Mouse (Mus musculus): ENCODE data around the gene Defb21. TPM values are rescaled to one million over a fixed set of nuclear protein-coding genes. Genes with fewer than 3 reads are reported as not detected.

The Defb21 gene
- total and polyA plus RNA-seq, 2 experiments from 2014 or later: not detected

DNA sequence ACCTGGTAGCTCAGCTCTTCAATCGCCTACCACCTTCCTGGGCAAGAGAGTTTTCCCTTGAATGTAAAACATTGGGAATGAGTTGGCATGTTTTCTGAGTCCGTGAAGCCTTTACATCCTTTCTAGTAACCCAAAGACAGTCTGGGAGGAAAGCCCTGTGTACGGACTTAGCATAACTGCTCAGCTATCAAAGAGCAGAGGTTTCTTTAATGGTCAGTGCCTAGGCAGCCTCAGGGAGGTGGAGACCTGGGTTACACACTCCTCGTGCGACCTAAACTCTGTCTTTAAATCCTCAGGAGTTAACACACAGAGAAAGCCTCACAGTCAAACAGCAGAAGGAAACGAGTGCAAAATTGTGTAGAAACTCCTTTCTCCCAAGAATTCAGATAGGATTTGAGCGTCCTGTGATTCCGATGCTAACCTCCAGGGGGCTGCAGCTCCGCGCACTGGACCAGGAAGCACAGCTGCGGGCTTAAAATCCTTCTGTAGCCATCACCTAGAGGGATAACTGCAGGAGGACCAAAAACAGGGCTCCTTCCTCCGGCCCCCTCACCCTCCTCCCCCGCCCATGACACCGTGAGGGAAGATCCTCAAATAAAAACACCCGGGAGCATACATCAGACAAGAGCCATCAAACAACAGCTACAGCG is 18.6 kb upstream of the Defb21 start:
- peak; percentile 79 for TF ChIP-seq CTCF (IDR thresholded peaks at IDR 0.05; ENCODE audit: low read depth)
- Histone ChIP-seq H3K27ac (ENCODE audit: low read depth, low read length) (no peak overlapping the region), H3K4me3 (ENCODE audit: low read depth, low read length) (no peak overlapping the region), H3K27me3 (ENCODE audit: insufficient read depth, low read length) (no peaks in the 10 kb centered on the region), H3K36me3 (ENCODE audit: insufficient read depth) (no peaks in the 10 kb centered on the region), H3K4me2 (ENCODE audit: low read depth) (peak overlapping the region; percentile 44), H3K4me1 (ENCODE audit: insufficient read depth) (no peaks in the 10 kb centered on the region), H3K9me3 (ENCODE audit: low read length) (no peaks in the 10 kb centered on the region), H3K9ac (no peak overlapping the region)
- DNase-seq (peak; percentile 81), ATAC-seq (peak; percentile 56)
- WGBS: 12% methylated on average over 16 of the region's 16 CpGs

- DNase-seq: no peak
- H3K9ac ChIP-seq: no peak overlapping the region
Measured at GRCm38 (mm10) chr2:152556655-152557054, 15.9 kb upstream of the Defb21 start.

DNA sequence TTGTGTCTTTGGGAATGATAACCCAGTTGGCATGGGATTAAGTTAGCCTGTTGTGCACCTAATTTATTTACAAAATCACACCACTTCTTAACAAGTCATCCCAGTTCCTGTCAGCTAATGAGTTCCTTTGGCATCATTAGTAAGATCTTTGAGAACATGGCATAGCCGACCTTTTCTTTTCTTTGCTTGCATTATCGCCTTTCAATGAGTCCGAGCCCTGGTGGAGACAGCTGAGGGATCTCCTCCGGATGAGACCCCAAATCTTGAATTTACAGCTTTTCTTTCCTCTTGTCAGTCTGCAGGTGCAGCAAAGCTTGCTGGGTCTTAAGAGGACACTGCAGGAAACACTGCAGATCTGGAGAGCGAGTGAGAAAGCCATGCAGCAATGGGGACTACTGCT is 3.5 kb upstream of the Defb21 start, which contains the start of gene Gm17416:
Gene Gm17416 (plus strand): TSS at position 301 of the 400 bp plus-strand sequence.
- 75% methylated on average over 5 of the region's 5 CpGs for WGBS
- no peak within 1 kb of the TSS for H3K4me3 ChIP-seq (ENCODE audit: low read depth, low read length)
- ATAC-seq (no peak), DNase-seq (no peak)
- H3K27ac ChIP-seq (ENCODE audit: low read depth, low read length): no peak within 1 kb of the TSS
- H3K9me3 ChIP-seq (ENCODE audit: low read length): no peaks in the 10 kb centered on the region
- no peaks in the 10 kb centered on the region for H3K36me3 ChIP-seq (ENCODE audit: insufficient read depth)
- TF ChIP-seq CTCF (IDR thresholded peaks at IDR 0.05; ENCODE audit: low read depth): no peak
- H3K4me2 ChIP-seq (ENCODE audit: low read depth): no peak within 1 kb of the TSS
- H3K27me3 ChIP-seq (ENCODE audit: insufficient read depth, low read length): no peaks in the 10 kb centered on the region
- no peaks in the 10 kb centered on the region for H3K4me1 ChIP-seq (ENCODE audit: insufficient read depth)
- no peak within 1 kb of the TSS for H3K9ac ChIP-seq

More at GRCm38 (mm10) chr2:152556655-152557054, 15.9 kb upstream of the Defb21 start:
- H3K4me3 ChIP-seq (ENCODE audit: low read depth, low read length): no peak overlapping the region
- no peaks in the 10 kb centered on the region for H3K36me3 ChIP-seq (ENCODE audit: insufficient read depth)
- H3K4me1 ChIP-seq (ENCODE audit: insufficient read depth): no peaks in the 10 kb centered on the region
- H3K9me3 ChIP-seq (ENCODE audit: low read length): no peaks in the 10 kb centered on the region
- WGBS: 90% methylated on average over 7 of the region's 7 CpGs
- TF ChIP-seq CTCF (IDR thresholded peaks at IDR 0.05; ENCODE audit: low read depth): no peak
- no peak for ATAC-seq
- H3K4me2 ChIP-seq (ENCODE audit: low read depth): no peak overlapping the region
- no peaks in the 10 kb centered on the region for H3K27me3 ChIP-seq (ENCODE audit: insufficient read depth, low read length)
- no peak overlapping the region for H3K27ac ChIP-seq (ENCODE audit: low read depth, low read length)

DNA sequence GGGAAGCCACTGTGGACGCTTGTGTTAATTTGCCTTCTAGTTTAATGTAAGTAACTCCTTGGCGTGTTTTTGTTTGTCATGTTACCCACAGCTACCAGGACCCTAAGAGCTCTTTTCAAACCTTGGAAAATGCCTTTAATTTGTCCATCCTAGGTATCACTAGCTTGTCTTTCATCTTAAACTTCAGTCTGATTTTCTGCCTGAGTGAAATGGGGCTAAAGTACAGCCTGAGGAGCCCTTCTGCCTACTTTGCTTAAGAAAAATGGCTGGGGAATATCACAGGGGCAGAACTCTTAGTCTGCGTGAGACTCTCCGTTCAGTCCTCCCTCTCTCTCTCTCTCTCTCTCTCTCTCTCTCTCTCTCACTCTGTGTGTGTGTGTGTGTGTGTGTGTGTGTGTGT is 2.7 kb upstream of the Defb21 start:
- WGBS: 77% methylated on average over 4 of the region's 4 CpGs
- no peak for DNase-seq
- Histone ChIP-seq H3K9me3 (ENCODE audit: low read length) (no peaks in the 10 kb centered on the region), H3K27me3 (ENCODE audit: insufficient read depth, low read length) (no peaks in the 10 kb centered on the region), H3K36me3 (ENCODE audit: insufficient read depth) (no peaks in the 10 kb centered on the region), H3K27ac (ENCODE audit: low read depth, low read length) (no peak overlapping the region), H3K9ac (no peak overlapping the region), H3K4me2 (ENCODE audit: low read depth) (no peak overlapping the region), H3K4me1 (ENCODE audit: insufficient read depth) (no peaks in the 10 kb centered on the region), H3K4me3 (ENCODE audit: low read depth, low read length) (no peak overlapping the region)
- no peak for ATAC-seq
- TF ChIP-seq CTCF (IDR thresholded peaks at IDR 0.05; ENCODE audit: low read depth): no peak

DNA sequence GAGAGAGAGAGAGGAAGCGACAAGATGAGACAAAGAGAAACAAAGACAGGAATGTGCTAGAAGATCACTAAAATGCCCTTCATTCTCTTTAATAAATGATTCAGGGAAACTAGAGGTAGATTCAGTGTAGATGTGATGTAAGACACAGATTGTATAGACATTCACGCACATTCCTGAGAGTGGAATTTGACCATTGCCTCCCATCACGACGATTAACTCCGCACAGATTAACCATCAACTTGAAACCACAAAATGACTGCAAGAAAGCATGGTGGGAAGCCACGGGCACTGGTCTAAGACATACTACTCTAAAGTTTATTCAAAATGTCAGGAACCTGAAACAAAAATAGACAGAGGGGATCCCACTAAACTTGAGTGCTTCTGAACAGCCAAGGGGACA is 2.2 kb upstream of the Defb21 start:
- Histone ChIP-seq H3K27ac (ENCODE audit: low read depth, low read length) (no peak overlapping the region), H3K4me3 (ENCODE audit: low read depth, low read length) (no peak overlapping the region), H3K9ac (no peak overlapping the region), H3K9me3 (ENCODE audit: low read length) (no peaks in the 10 kb centered on the region), H3K36me3 (ENCODE audit: insufficient read depth) (no peaks in the 10 kb centered on the region), H3K27me3 (ENCODE audit: insufficient read depth, low read length) (no peaks in the 10 kb centered on the region), H3K4me2 (ENCODE audit: low read depth) (no peak overlapping the region), H3K4me1 (ENCODE audit: insufficient read depth) (no peaks in the 10 kb centered on the region)
- TF ChIP-seq CTCF (IDR thresholded peaks at IDR 0.05; ENCODE audit: low read depth): no peak
- ATAC-seq (no peak), DNase-seq (no peak)
- WGBS: 81% methylated on average over 6 of the region's 6 CpGs

GRCm38 (mm10) chr2:152573484-152573883 is 940 bp downstream of the Defb21 start:
- H3K9me3 ChIP-seq (ENCODE audit: low read length): no peaks in the 10 kb centered on the region
- no peak overlapping the region for H3K9ac ChIP-seq
- no peak overlapping the region for H3K27ac ChIP-seq (ENCODE audit: low read depth, low read length)
- no peak overlapping the region for H3K4me3 ChIP-seq (ENCODE audit: low read depth, low read length)
- no peak overlapping the region for H3K4me2 ChIP-seq (ENCODE audit: low read depth)
- ATAC-seq (no peak), DNase-seq (no peak)
- no peaks in the 10 kb centered on the region for H3K36me3 ChIP-seq (ENCODE audit: insufficient read depth)
- no peaks in the 10 kb centered on the region for H3K27me3 ChIP-seq (ENCODE audit: insufficient read depth, low read length)
- TF ChIP-seq CTCF (IDR thresholded peaks at IDR 0.05; ENCODE audit: low read depth): no peak
- no peaks in the 10 kb centered on the region for H3K4me1 ChIP-seq (ENCODE audit: insufficient read depth)
- WGBS: 88% methylated on average over 8 of the region's 8 CpGs

DNA sequence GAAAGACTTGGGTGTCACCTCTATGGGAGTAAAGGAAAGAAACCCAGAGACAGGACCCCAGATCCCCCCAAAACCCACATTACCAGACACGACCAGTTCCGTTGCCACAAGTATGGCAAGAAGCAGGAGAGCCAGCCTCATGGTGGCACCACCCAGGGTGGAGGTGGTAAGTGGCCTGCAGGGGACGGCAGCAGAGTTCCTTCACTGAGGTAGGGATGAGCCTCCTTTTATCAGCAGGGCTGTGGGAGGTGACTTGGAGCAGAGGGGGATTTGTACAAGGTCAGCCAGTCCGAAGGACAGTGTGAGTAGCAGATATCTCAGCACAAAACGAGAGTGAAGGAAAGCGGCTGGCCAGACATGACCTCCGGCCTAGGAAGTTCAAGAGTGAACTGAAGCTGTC is 7.6 kb downstream of the Defb21 start, which contains the start of gene Defb19:
Gene Defb19 (minus strand): TSS at position 206 of the 400 bp plus-strand sequence.
- no peak for TF ChIP-seq CTCF (IDR thresholded peaks at IDR 0.05; ENCODE audit: low read depth)
- no peak within 1 kb of the TSS for H3K27ac ChIP-seq (ENCODE audit: low read depth, low read length)
- ATAC-seq (no peak), DNase-seq (no peak)
- 75% methylated on average over 7 of the region's 7 CpGs for WGBS
- no peak within 1 kb of the TSS for H3K4me3 ChIP-seq (ENCODE audit: low read depth, low read length)
- H3K27me3 ChIP-seq (ENCODE audit: insufficient read depth, low read length): no peaks in the 10 kb centered on the region
- no peaks in the 10 kb centered on the region for H3K36me3 ChIP-seq (ENCODE audit: insufficient read depth)
- no peak within 1 kb of the TSS for H3K9ac ChIP-seq
- H3K4me1 ChIP-seq (ENCODE audit: insufficient read depth): no peaks in the 10 kb centered on the region
- no peak within 1 kb of the TSS for H3K4me2 ChIP-seq (ENCODE audit: low read depth)
- H3K9me3 ChIP-seq (ENCODE audit: low read length): no peaks in the 10 kb centered on the region
